Mouse (Mus musculus) hindbrain, embryonic 11.5 days (tissue): Measurements from ENCODE around the gene Psma1. TPM values are rescaled to one million over a fixed set of nuclear protein-coding genes. Genes with fewer than 3 reads are reported as not detected.

ENCODE experiments used
- ATAC-seq: fragments of 200-750 bp; cut with Nextera tagmentation; 2 replicates; pipeline ENCODE4 v1.8.0; 2017; ENCODE audit warnings: mild to moderate bottlenecking, moderate TSS enrichment, moderate library complexity; ENCODE audit not compliant: low FRiP score
- DNase-seq: peaks from one replicate; pipeline ENCODE4 v3.0.0-alpha.2; 2015; ENCODE audit warnings: low spot score
- H3K27ac ChIP-seq: fragments of 300-500 bp; sonication (generic); 2 replicates; pipeline ENCODE4 v1.5.1; 2014; ENCODE audit warnings: mild to moderate bottlenecking, low read depth, low read length
- H3K27me3 ChIP-seq: fragments of 300-500 bp; sonication (generic); 2 replicates; pipeline ENCODE4 v1.6.1; 2014; ENCODE audit warnings: mild to moderate bottlenecking, low read length, moderate library complexity, mixed read lengths; ENCODE audit not compliant: control insufficient read depth, insufficient read depth
- H3K36me3 ChIP-seq: fragments of 300-500 bp; sonication (generic); 2 replicates; pipeline ENCODE4 v1.6.1; 2014; ENCODE audit warnings: mild to moderate bottlenecking, low read length, moderate library complexity, mixed read lengths; ENCODE audit not compliant: control insufficient read depth, insufficient read depth
- H3K4me1 ChIP-seq: fragments of 300-500 bp; sonication (generic); replicated peaks from 2 replicates; pipeline ENCODE4 v1.6.1; 2014; ENCODE audit warnings: low read length, mixed read lengths; ENCODE audit not compliant: control insufficient read depth, insufficient read depth
- H3K4me2 ChIP-seq: fragments of 300-500 bp; sonication (generic); replicated peaks from 2 replicates; pipeline ENCODE4 v1.6.1; 2014; ENCODE audit warnings: mild to moderate bottlenecking, low read depth, low read length
- H3K4me3 ChIP-seq: fragments of 300-500 bp; sonication (generic); 2 replicates; pipeline ENCODE4 v1.5.1; 2014; ENCODE audit warnings: low read depth, low read length
- H3K9ac ChIP-seq: fragments of 300-500 bp; sonication (generic); 2 replicates; pipeline ENCODE4 v1.6.1; 2014; ENCODE audit warnings: low read depth, low read length
- H3K9me3 ChIP-seq: fragments of 300-500 bp; sonication (generic); 2 replicates; pipeline ENCODE4 v1.6.1; 2016; ENCODE audit warnings: low read length; ENCODE audit not compliant: control insufficient read depth
- WGBS: fragments of 180-500 bp; shearing (Covaris S2); extraction: QIAGEN DNeasy Blood & Tissue Kit; methylation state at CpG from one replicate; pipeline ENCODE4 v1.1.7; 2014; 5-methylcytosine and 5-hydroxymethylcytosine counted together
- polyA plus RNA-seq: library from polyadenylated mRNA; unstranded; fragments of >200 nt; fragmentation: Nextera tagmentation; extraction: Ambion mirVana; gene quantifications from 2 replicates; pipeline ENCODE4 v1.2.1, GENCODE M21; 2014

The Psma1 gene
- polyA plus RNA-seq, 1 experiment from 2014 or later, result 479 TPM

GRCm38 (mm10) chr7:114284296-114284910 is 8.5 kb upstream of the Psma1 start:
- no peak overlapping the region for H3K4me2 ChIP-seq
- WGBS, result 85% methylated on average over 11 of the region's 14 CpGs
- H3K36me3 ChIP-seq, result no peaks in the 10 kb centered on the region
- DNase-seq, result no peak
- no peak overlapping the region for H3K4me3 ChIP-seq
- no peaks in the 10 kb centered on the region for H3K27me3 ChIP-seq
- H3K9ac ChIP-seq, result no peak overlapping the region
- no peak for ATAC-seq
- H3K27ac ChIP-seq, result no peak overlapping the region
- no peaks in the 10 kb centered on the region for H3K4me1 ChIP-seq
- H3K9me3 ChIP-seq, result no peaks in the 10 kb centered on the region

DNA sequence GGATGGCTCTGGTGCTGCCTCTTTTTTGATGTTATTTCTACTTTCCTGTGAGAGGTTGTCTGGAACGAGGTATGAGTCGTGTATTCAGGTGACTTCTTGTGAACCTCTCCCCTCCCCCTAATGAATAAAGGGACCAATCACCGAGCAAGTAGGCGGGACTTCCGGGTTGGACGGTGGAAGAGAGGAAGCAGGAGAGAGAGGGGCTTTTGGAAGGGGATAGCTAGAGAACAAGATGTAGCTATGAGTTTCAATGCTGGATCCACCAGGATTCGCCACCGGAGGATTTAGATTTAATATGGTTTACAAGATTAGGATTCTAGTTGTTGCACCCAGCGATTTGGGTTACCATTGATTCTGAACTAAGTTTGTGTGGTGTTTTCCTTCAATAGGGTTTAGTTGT is 7.1 kb upstream of the Psma1 start:
- Histone ChIP-seq H3K9me3 (no peaks in the 10 kb centered on the region), H3K27me3 (no peaks in the 10 kb centered on the region), H3K4me3 (no peak overlapping the region), H3K4me2 (no peak overlapping the region), H3K9ac (no peak overlapping the region), H3K27ac (no peak overlapping the region), H3K36me3 (no peaks in the 10 kb centered on the region), H3K4me1 (no peaks in the 10 kb centered on the region)
- WGBS, result 80% methylated on average over 9 of the region's 9 CpGs
- no peak for ATAC-seq
- no peak for DNase-seq

- ATAC-seq (no peak), DNase-seq (peak; percentile 63)
- Histone ChIP-seq H3K4me2 (no peak overlapping the region), H3K36me3 (no peaks in the 10 kb centered on the region), H3K4me3 (no peak overlapping the region), H3K9me3 (no peaks in the 10 kb centered on the region), H3K9ac (no peak overlapping the region), H3K27me3 (no peaks in the 10 kb centered on the region), H3K4me1 (no peaks in the 10 kb centered on the region), H3K27ac (no peak overlapping the region)
- 58% methylated on average over 3 of the region's 3 CpGs for WGBS
Observed at GRCm38 (mm10) chr7:114281671-114282070, 5.8 kb upstream of the Psma1 start.

DNA sequence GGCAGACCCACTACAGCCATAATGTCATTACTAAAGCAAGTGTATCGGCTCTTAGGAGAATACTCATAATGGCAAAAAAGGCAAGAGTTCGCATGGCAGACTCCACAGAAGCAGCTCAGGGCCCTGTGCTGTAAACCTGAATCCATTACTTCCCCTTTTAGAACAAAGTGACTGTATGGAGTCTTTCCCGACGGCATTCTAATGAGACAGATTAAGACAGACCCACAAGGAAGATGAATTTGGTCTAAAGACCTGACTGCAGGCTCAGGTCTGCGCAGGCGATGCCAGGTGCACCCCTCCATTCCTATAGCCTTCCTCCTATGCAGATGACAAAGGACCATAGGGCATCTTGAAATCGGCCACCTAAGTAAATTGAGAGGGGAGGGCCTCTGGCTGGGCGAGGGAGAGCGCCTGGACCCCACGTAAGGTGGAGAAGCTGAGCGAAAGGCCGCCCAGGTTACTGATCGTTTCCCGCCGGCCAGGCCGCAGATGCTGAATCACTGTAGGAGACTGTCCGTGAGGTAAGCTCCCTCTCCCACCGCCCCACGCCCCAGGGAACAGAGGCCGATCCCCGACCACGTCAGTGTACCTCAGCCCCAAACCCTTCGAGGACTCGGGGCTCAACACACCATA is 430 bp downstream of the Psma1 start:
- WGBS, result 1% methylated on average over 24 of the region's 24 CpGs
- DNase-seq, result no peak
- H3K36me3 ChIP-seq, result no peaks in the 10 kb centered on the region
- no peaks in the 10 kb centered on the region for H3K4me1 ChIP-seq
- H3K9me3 ChIP-seq, result no peaks in the 10 kb centered on the region
- peak overlapping the region; percentile 39 for H3K27ac ChIP-seq
- H3K27me3 ChIP-seq, result no peaks in the 10 kb centered on the region
- peak overlapping the region; percentile 81 for H3K4me2 ChIP-seq
- peak overlapping the region; percentile 85 for H3K9ac ChIP-seq
- peak; percentile 7 for ATAC-seq
- peak overlapping the region; percentile 89 for H3K4me3 ChIP-seq

GRCm38 (mm10) chr7:114268446-114268845 is 7.5 kb downstream of the Psma1 start:
- Histone ChIP-seq H3K9ac (no peak overlapping the region), H3K9me3 (no peaks in the 10 kb centered on the region), H3K36me3 (peaks cover 23% of the 10 kb centered on the region), H3K4me1 (no peaks in the 10 kb centered on the region), H3K4me3 (no peak overlapping the region), H3K27me3 (no peaks in the 10 kb centered on the region), H3K4me2 (no peak overlapping the region), H3K27ac (no peak overlapping the region)
- WGBS, result 97% methylated on average over 5 of the region's 5 CpGs
- ATAC-seq (no peak), DNase-seq (no peak)

GRCm38 (mm10) chr7:114253885-114254833 is 21.8 kb downstream of the Psma1 start, which contains the start of gene Copb1:
TSS of gene Copb1 (minus strand) at chr7:114254711.
- Histone ChIP-seq H3K27ac (peak within 1 kb of the TSS; percentile 37), H3K27me3 (no peaks in the 10 kb centered on the region), H3K4me1 (no peaks in the 10 kb centered on the region), H3K9me3 (no peaks in the 10 kb centered on the region), H3K4me3 (peak within 1 kb of the TSS; percentile 97), H3K4me2 (peak within 1 kb of the TSS; percentile 71), H3K36me3 (0 out of 2 replicates have a peak, but pooled peaks cover 6% of the 10 kb centered on the region), H3K9ac (peak within 1 kb of the TSS; percentile 89)
- ATAC-seq, result peak; percentile 97
- peak; percentile 91 for DNase-seq
- 3% methylated on average over 58 of the region's 75 CpGs for WGBS

DNA sequence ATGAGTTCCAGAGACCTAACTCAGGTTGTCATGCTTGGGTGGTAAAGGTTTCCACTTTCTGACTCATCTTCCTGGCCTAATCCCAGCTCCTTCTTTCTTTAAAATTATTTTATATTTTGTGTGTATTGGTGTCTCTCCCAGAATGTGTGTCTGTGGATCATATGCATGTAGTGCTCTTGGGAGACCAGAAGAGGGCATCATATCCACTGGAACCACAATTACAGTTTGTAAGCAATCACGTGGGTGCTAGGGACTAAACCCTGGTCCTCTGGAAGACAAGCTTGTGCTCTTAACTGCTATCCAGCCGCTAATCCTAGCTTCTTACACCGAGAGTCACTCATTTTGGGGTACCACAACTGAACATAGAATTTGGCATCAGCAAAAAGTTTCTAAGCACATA is 24.2 kb downstream of the Psma1 start:
- Histone ChIP-seq H3K27me3 (no peaks in the 10 kb centered on the region), H3K4me1 (no peaks in the 10 kb centered on the region), H3K4me3 (no peak overlapping the region), H3K4me2 (no peak overlapping the region), H3K9me3 (no peaks in the 10 kb centered on the region), H3K36me3 (peaks cover 9% of the 10 kb centered on the region; the same call in 1 of the 2 replicates), H3K27ac (no peak overlapping the region), H3K9ac (no peak overlapping the region)
- ATAC-seq (no peak), DNase-seq (no peak)
- WGBS, result 98% methylated on average over 3 of the region's 3 CpGs

DNA sequence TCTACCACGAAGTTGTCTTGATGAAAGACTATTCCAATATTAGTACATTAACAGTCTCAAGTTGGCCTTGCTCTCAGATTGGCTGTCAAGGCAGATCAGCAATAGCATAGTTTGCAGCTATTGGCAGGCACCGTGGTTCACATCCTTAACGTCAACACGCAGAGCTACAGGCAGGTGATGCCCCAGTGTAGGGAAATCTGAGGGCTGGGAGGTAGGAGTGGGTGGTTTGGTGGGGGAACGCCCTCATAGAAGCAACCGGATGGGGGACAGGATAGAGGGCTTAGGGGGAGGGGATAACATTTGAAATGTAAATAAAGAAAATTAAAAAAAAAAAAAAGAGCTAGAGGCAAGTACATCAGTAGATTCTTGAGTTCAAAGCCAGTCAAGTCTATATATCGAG is 41.9 kb downstream of the Psma1 start:
- Histone ChIP-seq H3K9me3 (no peaks in the 10 kb centered on the region), H3K4me3 (no peak overlapping the region), H3K27me3 (no peaks in the 10 kb centered on the region), H3K36me3 (peaks cover 9% of the 10 kb centered on the region; the same call in 1 of the 2 replicates), H3K4me2 (no peak overlapping the region), H3K4me1 (no peaks in the 10 kb centered on the region), H3K27ac (no peak overlapping the region), H3K9ac (no peak overlapping the region)
- ATAC-seq, result no peak
- no peak for DNase-seq
- WGBS, result 89% methylated on average over 7 of the region's 7 CpGs
